Mouse (Mus musculus) naive thymus-derived CD4-positive, alpha-beta T cell, adult 2 months (primary cell): ENCODE data around the gene Tnfsf10.

Source experiments
- DNase-seq: peaks from one replicate; pipeline ENCODE4 v3.0.0-alpha.2; 2011; ENCODE audit warnings: low read depth

The Tnfsf10 gene

GRCm38 (mm10) chr3:27306815-27307214 lies 10.0 kb upstream of the Tnfsf10 start:
- no peak for DNase-seq

- DNase-seq = no peak
Measured at GRCm38 (mm10) chr3:27310973-27311372, 5.9 kb upstream of the Tnfsf10 start.

- no peak for DNase-seq
Measured at GRCm38 (mm10) chr3:27311475-27311874, 5.4 kb upstream of the Tnfsf10 start.

GRCm38 (mm10) chr3:27314506-27315164 lies 2.2 kb upstream of the Tnfsf10 start:
- DNase-seq = peak; percentile 69

GRCm38 (mm10) chr3:27317288-27318024 lies 628 bp downstream of the Tnfsf10 start:
- DNase-seq = no peak

GRCm38 (mm10) chr3:27319650-27320049 lies 2.8 kb downstream of the Tnfsf10 start:
- no peak for DNase-seq

- DNase-seq = peak; percentile 10
Measured at GRCm38 (mm10) chr3:27320613-27321495, 4.0 kb downstream of the Tnfsf10 start.

- peak; percentile 24 for DNase-seq
Measured at GRCm38 (mm10) chr3:27322591-27322990, 5.8 kb downstream of the Tnfsf10 start.

- no peak for DNase-seq
Measured at GRCm38 (mm10) chr3:27323551-27323950, 6.7 kb downstream of the Tnfsf10 start.

GRCm38 (mm10) chr3:27326633-27327191 lies 9.9 kb downstream of the Tnfsf10 start:
- DNase-seq = no peak

- no peak for DNase-seq
Measured at GRCm38 (mm10) chr3:27330706-27331105, 13.9 kb downstream of the Tnfsf10 start.

- DNase-seq = peak; percentile 62
Measured at GRCm38 (mm10) chr3:27338437-27338836, 21.6 kb downstream of the Tnfsf10 start.

GRCm38 (mm10) chr3:27338887-27339286 lies 22.1 kb downstream of the Tnfsf10 start:
- no peak for DNase-seq

GRCm38 (mm10) chr3:27340757-27341156 lies 23.9 kb downstream of the Tnfsf10 start:
- no peak for DNase-seq

GRCm38 (mm10) chr3:27342462-27342861 lies 25.6 kb downstream of the Tnfsf10 start:
- no peak for DNase-seq

GRCm38 (mm10) chr3:27345526-27345925 lies 28.7 kb downstream of the Tnfsf10 start:
- DNase-seq = peak; percentile 82

- no peak for DNase-seq
Measured at GRCm38 (mm10) chr3:27348462-27348861, 31.6 kb downstream of the Tnfsf10 start.

GRCm38 (mm10) chr3:27351105-27351504 lies 34.3 kb downstream of the Tnfsf10 start:
- DNase-seq = no peak

- DNase-seq = no peak
Measured at GRCm38 (mm10) chr3:27359100-27359720, 42.4 kb downstream of the Tnfsf10 start.

- DNase-seq = no peak
Measured at GRCm38 (mm10) chr3:27370125-27370524, 53.3 kb downstream of the Tnfsf10 start.

- no peak for DNase-seq
Measured at GRCm38 (mm10) chr3:27370582-27371275, 53.9 kb downstream of the Tnfsf10 start.
